Mouse (Mus musculus) MEL (cell line): ENCODE data around the gene Itpkc. TPM values are rescaled to one million over a fixed set of nuclear protein-coding genes. Genes with fewer than 3 reads are reported as not detected.

Source experiments
- DNase-seq: peaks from one replicate; pipeline ENCODE4 v3.0.0; 2011; ENCODE audit warnings: low read depth, low spot score
- H3K27ac ChIP-seq: 2 replicates; pipeline ENCODE4 v1.5.1; 2012; ENCODE audit warnings: low read depth, mild to moderate bottlenecking, control low read depth, low read length, moderate library complexity; ENCODE audit not compliant: control insufficient read depth
- H3K27me3 ChIP-seq, 2 experiments: fragments of 150-350 bp in 1 of 2; sonication (generic) in 1 of 2; 2 replicates each; pipeline ENCODE4 v1.6.1; 2012; ENCODE audit warnings: low read length in 2 of 2, mild to moderate bottlenecking in 2 of 2, improper control_type of control experiment in 1 of 2, moderate library complexity in 1 of 2; ENCODE audit not compliant: insufficient read depth in 2 of 2, control insufficient read depth in 1 of 2
- H3K36me3 ChIP-seq, 2 experiments: 2 replicates each; pipeline ENCODE4 v1.6.1; 2012 to 2014; ENCODE audit warnings: low read length in 2 of 2, improper control_type of control experiment in 1 of 2, inconsistent platforms in 1 of 2, mild to moderate bottlenecking in 1 of 2; ENCODE audit not compliant: insufficient read depth in 2 of 2, control insufficient read depth in 1 of 2
- H3K4me1 ChIP-seq, 2 experiments: fragments of 150-350 bp in 1 of 2; sonication (generic) in 1 of 2; 2 replicates each; pipeline ENCODE4 v1.6.1; 2012; ENCODE audit warnings: low read length in 2 of 2, improper control_type of control experiment in 1 of 2, mild to moderate bottlenecking in 1 of 2; ENCODE audit not compliant: insufficient read depth in 2 of 2, control insufficient read depth in 1 of 2
- H3K4me3 ChIP-seq, 2 experiments: fragments of 150-350 bp in 1 of 2; sonication (generic) in 1 of 2; 2 replicates each; pipeline ENCODE4 v1.5.1; 2012; ENCODE audit warnings: low read depth in 2 of 2, low read length in 2 of 2, mild to moderate bottlenecking in 2 of 2, moderate library complexity in 2 of 2, control low read depth in 1 of 2, improper control_type of control experiment in 1 of 2; ENCODE audit not compliant: control insufficient read depth in 1 of 2, insufficient read depth in 1 of 2
- H3K79me2 ChIP-seq: 2 replicates; pipeline ENCODE4 v1.6.1; 2012; ENCODE audit warnings: mild to moderate bottlenecking, low read length, moderate library complexity; ENCODE audit not compliant: control insufficient read depth, poor library complexity, insufficient read depth
- H3K9ac ChIP-seq: 2 replicates; pipeline ENCODE4 v1.6.1; 2012; ENCODE audit warnings: low read depth, mild to moderate bottlenecking, control low read depth, low read length, moderate library complexity; ENCODE audit not compliant: control insufficient read depth, poor library complexity, severe bottlenecking
- H3K9me3 ChIP-seq: fragments of 150-350 bp; sonication (generic); replicated peaks from 2 replicates; pipeline ENCODE4 v1.6.1; 2012; ENCODE audit warnings: mild to moderate bottlenecking, low read length, improper control_type of control experiment, moderate library complexity; ENCODE audit not compliant: insufficient read depth
- BHLHE40 ChIP-seq: IDR thresholded peaks from 2 replicates; pipeline ENCODE4 v1.6.1; 2012; ENCODE audit warnings: low read depth, mild to moderate bottlenecking, inconsistent platforms, low read length, improper control_type of control experiment, borderline replicate concordance
- CHD1 ChIP-seq: IDR thresholded peaks from 2 replicates; pipeline ENCODE4 v1.6.1; 2012; ENCODE audit warnings: low read depth, mild to moderate bottlenecking, inconsistent platforms, low read length, improper control_type of control experiment
- GABPA ChIP-seq: IDR thresholded peaks from 2 replicates; pipeline ENCODE4 v1.6.1; 2012; ENCODE audit warnings: low read depth, mild to moderate bottlenecking, inconsistent platforms, low read length, improper control_type of control experiment, moderate library complexity
- GATA1 ChIP-seq: IDR thresholded peaks from 2 replicates; pipeline ENCODE4 v1.6.1; 2011; ENCODE audit warnings: low read depth, low read length, improper control_type of control experiment
- JUND ChIP-seq: IDR thresholded peaks from 2 replicates; pipeline ENCODE4 v1.6.1; 2011; ENCODE audit warnings: low read depth, mild to moderate bottlenecking, improper control_type of control experiment, low read length
- KAT2A ChIP-seq: conservative IDR thresholded peaks from 2 replicates; pipeline ENCODE4 v1.6.1; 2012; ENCODE audit warnings: low read depth, low read length, improper control_type of control experiment, inconsistent platforms
- MAX ChIP-seq: IDR thresholded peaks from 2 replicates; pipeline ENCODE4 v1.6.1; 2011; ENCODE audit warnings: low read length, improper control_type of control experiment
- MAZ ChIP-seq: IDR thresholded peaks from 2 replicates; pipeline ENCODE4 v1.6.1; 2012; ENCODE audit warnings: low read depth, mild to moderate bottlenecking, inconsistent platforms, low read length, improper control_type of control experiment
- MEF2A ChIP-seq: IDR thresholded peaks from 2 replicates; pipeline ENCODE4 v1.6.1; 2014; ENCODE audit warnings: low read depth, mild to moderate bottlenecking, inconsistent platforms, low read length, improper control_type of control experiment; ENCODE audit not compliant: poor library complexity, insufficient replicate concordance, severe bottlenecking; ENCODE audit errors: extremely low read depth
- MYB ChIP-seq: IDR thresholded peaks from 2 replicates; pipeline ENCODE4 v1.6.1; 2011; ENCODE audit warnings: mild to moderate bottlenecking, low read depth, low read length, improper control_type of control experiment
- MYC ChIP-seq: IDR thresholded peaks from 2 replicates; pipeline ENCODE4 v1.6.1; 2011; ENCODE audit warnings: low read depth, mild to moderate bottlenecking, low read length, improper control_type of control experiment, moderate library complexity
- NELFE ChIP-seq: IDR thresholded peaks from 2 replicates; pipeline ENCODE4 v1.6.1; 2011; ENCODE audit warnings: low read depth, low read length, improper control_type of control experiment
- NRF1 ChIP-seq: IDR thresholded peaks from 2 replicates; pipeline ENCODE4 v1.6.1; 2014; ENCODE audit warnings: low read depth, mild to moderate bottlenecking, inconsistent platforms, low read length, improper control_type of control experiment, moderate library complexity; ENCODE audit not compliant: poor library complexity, insufficient read depth, severe bottlenecking
- POLR2A ChIP-seq, 2 experiments: IDR thresholded peaks; 2 replicates each; pipeline ENCODE4 v1.6.1; 2011 to 2012; ENCODE audit warnings: low read length in 2 of 2, mild to moderate bottlenecking in 2 of 2, control low read depth in 1 of 2, improper control_type of control experiment in 1 of 2, low read depth in 1 of 2, moderate library complexity in 1 of 2; ENCODE audit not compliant: control insufficient read depth in 1 of 2, insufficient read depth in 1 of 2, poor library complexity in 1 of 2
- RAD21 ChIP-seq: IDR thresholded peaks from 2 replicates; pipeline ENCODE4 v1.6.1; 2011; ENCODE audit warnings: mild to moderate bottlenecking, low read depth, low read length, improper control_type of control experiment
- SIN3A ChIP-seq: IDR thresholded peaks from 2 replicates; pipeline ENCODE4 v1.6.1; 2012; ENCODE audit warnings: low read length, improper control_type of control experiment, inconsistent platforms
- SMC3 ChIP-seq: IDR thresholded peaks from 2 replicates; pipeline ENCODE4 v1.6.1; 2011; ENCODE audit warnings: low read depth, low read length, improper control_type of control experiment
- TAL1 ChIP-seq: IDR thresholded peaks from 2 replicates; pipeline ENCODE4 v1.6.1; 2012; ENCODE audit warnings: mild to moderate bottlenecking, inconsistent platforms, low read length, moderate library complexity, mixed read lengths
- TCF12 ChIP-seq: IDR thresholded peaks from 2 replicates; pipeline ENCODE4 v1.6.1; 2014; ENCODE audit warnings: low read depth, mild to moderate bottlenecking, inconsistent platforms, low read length, improper control_type of control experiment, moderate library complexity
- USF1 ChIP-seq: IDR thresholded peaks from 2 replicates; pipeline ENCODE4 v1.6.1; 2014; ENCODE audit warnings: low read depth, mild to moderate bottlenecking, inconsistent platforms, low read length, improper control_type of control experiment, moderate library complexity
- USF2 ChIP-seq, 2 experiments: IDR thresholded peaks; 2 replicates each; pipeline ENCODE4 v1.6.1; 2011 to 2012; ENCODE audit warnings: improper control_type of control experiment in 2 of 2, low read length in 2 of 2, borderline replicate concordance in 1 of 2, inconsistent platforms in 1 of 2, low read depth in 1 of 2, mild to moderate bottlenecking in 1 of 2; ENCODE audit not compliant: insufficient read depth in 1 of 2
- ZKSCAN1 ChIP-seq: IDR thresholded peaks from 2 replicates; pipeline ENCODE4 v1.6.1; 2012; ENCODE audit warnings: low read depth, mild to moderate bottlenecking, inconsistent platforms, low read length, improper control_type of control experiment, moderate library complexity
- ZNF384 ChIP-seq: IDR thresholded peaks from 2 replicates; pipeline ENCODE4 v1.6.1; 2012; ENCODE audit warnings: low read depth, mild to moderate bottlenecking, inconsistent platforms, low read length, improper control_type of control experiment
- polyA plus RNA-seq, 2 experiments: library from polyadenylated mRNA; stranded (reverse) in 1 of 2; unstranded in 1 of 2; fragments of >175 nt in 1 of 2; fragments of >200 nt in 1 of 2; gene quantifications; 2 replicates each; pipeline versions ENCODE4 v1.2.1 to v1.2.4; 2012; ENCODE audit warnings: low replicate concordance in 2 of 2, low read depth in 1 of 2; ENCODE audit not compliant: insufficient read length in 2 of 2, insufficient read depth in 1 of 2, missing spikeins in 1 of 2
- total RNA-seq: library from RNA; depleted of rRNA; stranded (reverse); fragments of 300-350 nt; gene quantifications from 2 replicates; pipeline ENCODE4 v1.2.3, GENCODE M21; 2012

Itpkc gene
- total and polyA plus RNA-seq, 3 experiments, result 6.3 to 6.8 TPM; not detected in 1

- TF ChIP-seq ZNF384 (no peak), ZKSCAN1 (no peak), USF1 (no peak), GABPA (no peak), NRF1 (no peak), KAT2A (no peak), SIN3A (no peak), MYB (no peak), MAZ (no peak)
- H3K36me3 ChIP-seq, result peaks cover 0 to 2% of the 10 kb centered on the region in 2 experiments; a peak in 1 of 4 replicates
- H3K79me2 ChIP-seq, result no peaks in the 10 kb centered on the region
- H3K27me3 ChIP-seq, result no peaks in the 10 kb centered on the region
- H3K27ac ChIP-seq, result no peak overlapping the region
- no peaks in the 10 kb centered on the region for H3K9me3 ChIP-seq
- no peak overlapping the region for H3K4me3 ChIP-seq
- no peak for DNase-seq
- H3K9ac ChIP-seq, result no peak overlapping the region
- H3K4me1 ChIP-seq, result peaks cover 0 to 7% of the 10 kb centered on the region in 2 experiments; a peak in 1 of 4 replicates
Observed at GRCm38 (mm10) chr7:27264761-27265160, 36.3 kb upstream of the Itpkc start.

GRCm38 (mm10) chr7:27261888-27262287 lies 33.4 kb upstream of the Itpkc start:
- H3K9ac ChIP-seq, result no peak overlapping the region
- no peaks in the 10 kb centered on the region for H3K9me3 ChIP-seq
- TF ChIP-seq MAZ (no peak), CHD1 (no peak), RAD21 (no peak), TCF12 (no peak), USF1 (no peak), BHLHE40 (no peak), MAX (no peak), TAL1 (no peak), GATA1 (no peak), MEF2A (no peak), SMC3 (no peak), USF2 (IDR thresholded peaks at IDR 0.05; ENCODE audit: borderline replicate concordance in 1 of 2, insufficient read depth in 1 of 2, low read depth in 1 of 2, low read length in 2 of 2) (no peak), NELFE (no peak), ZNF384 (no peak), MYC (no peak), SIN3A (no peak), GABPA (no peak), JUND (no peak), POLR2A (IDR thresholded peaks at IDR 0.05; ENCODE audit: control insufficient read depth in 1 of 2, insufficient read depth in 1 of 2, low read depth in 1 of 2, low read length in 2 of 2, poor library complexity in 1 of 2) (no peak)
- TF ChIP-seq, all 39 proteins: peak for 0
- H3K4me1 ChIP-seq, result peaks cover 0 to 16% of the 10 kb centered on the region in 2 experiments; a peak in 2 of 4 replicates
- H3K27ac ChIP-seq, result no peak overlapping the region
- no peak overlapping the region for H3K4me3 ChIP-seq
- no peaks in the 10 kb centered on the region; the same call in 1 of the 2 replicates for H3K79me2 ChIP-seq
- H3K27me3 ChIP-seq, result no peaks in the 10 kb centered on the region
- H3K36me3 ChIP-seq, result peaks cover 0 to 7% of the 10 kb centered on the region in 2 experiments; a peak in 2 of 4 replicates
- no peak for DNase-seq
